Mouse (Mus musculus): Measurements from ENCODE around the gene BC049352. TPM values are rescaled to one million over a fixed set of nuclear protein-coding genes. Genes with fewer than 3 reads are reported as not detected.

Gene BC049352
- polyA plus RNA-seq, 1 experiment from 2014 or later: not detected

- H3K9ac ChIP-seq (replicated peaks; ENCODE audit: low read length): no peak overlapping the region
- H3K9me3 ChIP-seq (replicated peaks; ENCODE audit: control insufficient read depth, low read length): no peaks in the 10 kb centered on the region
- H3K27me3 ChIP-seq (ENCODE audit: control insufficient read depth, insufficient read depth, low read length): no peaks in the 10 kb centered on the region
- H3K36me3 ChIP-seq (replicated peaks; ENCODE audit: control insufficient read depth, insufficient read depth, low read depth, low read length): no peaks in the 10 kb centered on the region
- no peaks in the 10 kb centered on the region for H3K4me1 ChIP-seq (ENCODE audit: control insufficient read depth, insufficient read depth, low read length)
- 33% methylated on average over 6 of the region's 6 CpGs for WGBS
- H3K4me3 ChIP-seq (ENCODE audit: low read depth, low read length): no peak overlapping the region
- H3K4me2 ChIP-seq (ENCODE audit: low read depth, low read length): no peak overlapping the region
- ATAC-seq (replicated peaks; ENCODE audit: insufficient number of reproducible peaks, low FRiP score, low TSS enrichment, low read depth) (no peak), DNase-seq (ENCODE audit: low spot score) (no peak)
- H3K27ac ChIP-seq (replicated peaks; ENCODE audit: low read depth, low read length): no peak overlapping the region
Measured at GRCm38 (mm10) chr9:45254021-45254420, 72.2 kb downstream of the BC049352 start.

- 55% methylated on average over 4 of the region's 4 CpGs for WGBS
- DNase-seq (ENCODE audit: low spot score): no peak
Measured at GRCm38 (mm10) chr9:45254605-45255004, 72.8 kb downstream of the BC049352 start.

GRCm38 (mm10) chr9:45255431-45255830 lies 73.6 kb downstream of the BC049352 start:
- DNase-seq (ENCODE audit: low spot score) (no peak), ATAC-seq (replicated peaks; ENCODE audit: insufficient number of reproducible peaks, low FRiP score, low TSS enrichment, low read depth) (no peak)
- Histone ChIP-seq H3K36me3 (replicated peaks; ENCODE audit: control insufficient read depth, insufficient read depth, low read depth, low read length) (no peaks in the 10 kb centered on the region), H3K9ac (replicated peaks; ENCODE audit: low read length) (no peak overlapping the region), H3K4me2 (ENCODE audit: low read depth, low read length) (no peak overlapping the region), H3K27me3 (ENCODE audit: control insufficient read depth, insufficient read depth, low read length) (no peaks in the 10 kb centered on the region), H3K27ac (replicated peaks; ENCODE audit: low read depth, low read length) (no peak overlapping the region), H3K9me3 (replicated peaks; ENCODE audit: control insufficient read depth, low read length) (no peaks in the 10 kb centered on the region), H3K4me1 (ENCODE audit: control insufficient read depth, insufficient read depth, low read length) (no peaks in the 10 kb centered on the region), H3K4me3 (ENCODE audit: low read depth, low read length) (no peak overlapping the region)
- WGBS: 87% methylated on average over 4 of the region's 4 CpGs

More at GRCm38 (mm10) chr9:45254605-45255004, 72.8 kb downstream of the BC049352 start:
- Histone ChIP-seq H3K36me3 (replicated peaks; ENCODE audit: control insufficient read depth, insufficient read depth, low read depth, low read length) (no peaks in the 10 kb centered on the region), H3K4me2 (ENCODE audit: low read depth, low read length) (no peak overlapping the region), H3K4me1 (ENCODE audit: control insufficient read depth, insufficient read depth, low read length) (no peaks in the 10 kb centered on the region), H3K9ac (replicated peaks; ENCODE audit: low read length) (no peak overlapping the region), H3K4me3 (ENCODE audit: low read depth, low read length) (no peak overlapping the region), H3K27ac (replicated peaks; ENCODE audit: low read depth, low read length) (no peak overlapping the region), H3K9me3 (replicated peaks; ENCODE audit: control insufficient read depth, low read length) (no peaks in the 10 kb centered on the region), H3K27me3 (ENCODE audit: control insufficient read depth, insufficient read depth, low read length) (no peaks in the 10 kb centered on the region)
- ATAC-seq (replicated peaks; ENCODE audit: insufficient number of reproducible peaks, low FRiP score, low TSS enrichment, low read depth): no peak

GRCm38 (mm10) chr9:45255967-45256366 lies 74.2 kb downstream of the BC049352 start:
- Histone ChIP-seq H3K36me3 (replicated peaks; ENCODE audit: control insufficient read depth, insufficient read depth, low read depth, low read length) (no peaks in the 10 kb centered on the region), H3K9ac (replicated peaks; ENCODE audit: low read length) (no peak overlapping the region), H3K27ac (replicated peaks; ENCODE audit: low read depth, low read length) (no peak overlapping the region), H3K4me1 (ENCODE audit: control insufficient read depth, insufficient read depth, low read length) (no peaks in the 10 kb centered on the region), H3K4me3 (ENCODE audit: low read depth, low read length) (no peak overlapping the region), H3K4me2 (ENCODE audit: low read depth, low read length) (no peak overlapping the region), H3K9me3 (replicated peaks; ENCODE audit: control insufficient read depth, low read length) (no peaks in the 10 kb centered on the region), H3K27me3 (ENCODE audit: control insufficient read depth, insufficient read depth, low read length) (no peaks in the 10 kb centered on the region)
- ATAC-seq (replicated peaks; ENCODE audit: insufficient number of reproducible peaks, low FRiP score, low TSS enrichment, low read depth) (no peak), DNase-seq (ENCODE audit: low spot score) (no peak)
- WGBS: 89% methylated on average over 5 of the region's 5 CpGs

GRCm38 (mm10) chr9:45259065-45259464 lies 77.3 kb downstream of the BC049352 start:
- no peak overlapping the region for H3K4me2 ChIP-seq (ENCODE audit: low read depth, low read length)
- no peak overlapping the region for H3K4me3 ChIP-seq (ENCODE audit: low read depth, low read length)
- no peak for ATAC-seq (replicated peaks; ENCODE audit: insufficient number of reproducible peaks, low FRiP score, low TSS enrichment, low read depth)
- H3K9ac ChIP-seq (replicated peaks; ENCODE audit: low read length): no peak overlapping the region
- no peaks in the 10 kb centered on the region for H3K36me3 ChIP-seq (replicated peaks; ENCODE audit: control insufficient read depth, insufficient read depth, low read depth, low read length)
- no peak for DNase-seq (ENCODE audit: low spot score)
- 82% methylated on average over 13 of the region's 13 CpGs for WGBS
- no peak overlapping the region for H3K27ac ChIP-seq (replicated peaks; ENCODE audit: low read depth, low read length)
- H3K4me1 ChIP-seq (ENCODE audit: control insufficient read depth, insufficient read depth, low read length): no peaks in the 10 kb centered on the region
- no peaks in the 10 kb centered on the region for H3K9me3 ChIP-seq (replicated peaks; ENCODE audit: control insufficient read depth, low read length)
- H3K27me3 ChIP-seq (ENCODE audit: control insufficient read depth, insufficient read depth, low read length): no peaks in the 10 kb centered on the region

GRCm38 (mm10) chr9:45261466-45261865 lies 79.7 kb downstream of the BC049352 start:
- ATAC-seq (replicated peaks; ENCODE audit: insufficient number of reproducible peaks, low FRiP score, low TSS enrichment, low read depth): no peak
- no peak overlapping the region for H3K9ac ChIP-seq (replicated peaks; ENCODE audit: low read length)
- H3K27me3 ChIP-seq (ENCODE audit: control insufficient read depth, insufficient read depth, low read length): no peaks in the 10 kb centered on the region
- H3K4me1 ChIP-seq (ENCODE audit: control insufficient read depth, insufficient read depth, low read length): no peaks in the 10 kb centered on the region
- H3K36me3 ChIP-seq (replicated peaks; ENCODE audit: control insufficient read depth, insufficient read depth, low read depth, low read length): no peaks in the 10 kb centered on the region
- DNase-seq (ENCODE audit: low spot score): no peak
- no peak overlapping the region for H3K4me3 ChIP-seq (ENCODE audit: low read depth, low read length)
- no peak overlapping the region for H3K27ac ChIP-seq (replicated peaks; ENCODE audit: low read depth, low read length)
- WGBS: 74% methylated on average over 4 of the region's 4 CpGs
- H3K4me2 ChIP-seq (ENCODE audit: low read depth, low read length): no peak overlapping the region
- no peaks in the 10 kb centered on the region for H3K9me3 ChIP-seq (replicated peaks; ENCODE audit: control insufficient read depth, low read length)

GRCm38 (mm10) chr9:45261872-45262271 lies 80.1 kb downstream of the BC049352 start:
- ATAC-seq (replicated peaks; ENCODE audit: insufficient number of reproducible peaks, low FRiP score, low TSS enrichment, low read depth) (no peak), DNase-seq (ENCODE audit: low spot score) (no peak)
- 70% methylated on average over 5 of the region's 5 CpGs for WGBS
- Histone ChIP-seq H3K27ac (replicated peaks; ENCODE audit: low read depth, low read length) (no peak overlapping the region), H3K36me3 (replicated peaks; ENCODE audit: control insufficient read depth, insufficient read depth, low read depth, low read length) (no peaks in the 10 kb centered on the region), H3K4me1 (ENCODE audit: control insufficient read depth, insufficient read depth, low read length) (no peaks in the 10 kb centered on the region), H3K9me3 (replicated peaks; ENCODE audit: control insufficient read depth, low read length) (no peaks in the 10 kb centered on the region), H3K4me2 (ENCODE audit: low read depth, low read length) (no peak overlapping the region), H3K4me3 (ENCODE audit: low read depth, low read length) (no peak overlapping the region), H3K9ac (replicated peaks; ENCODE audit: low read length) (no peak overlapping the region), H3K27me3 (ENCODE audit: control insufficient read depth, insufficient read depth, low read length) (no peaks in the 10 kb centered on the region)

GRCm38 (mm10) chr9:45267099-45267498 lies 85.3 kb downstream of the BC049352 start:
- H3K9me3 ChIP-seq (replicated peaks; ENCODE audit: control insufficient read depth, low read length): no peaks in the 10 kb centered on the region
- peaks cover 16% of the 10 kb centered on the region for H3K27me3 ChIP-seq (ENCODE audit: control insufficient read depth, insufficient read depth, low read length)
- ATAC-seq (replicated peaks; ENCODE audit: insufficient number of reproducible peaks, low FRiP score, low TSS enrichment, low read depth) (no peak), DNase-seq (ENCODE audit: low spot score) (no peak)
- H3K27ac ChIP-seq (replicated peaks; ENCODE audit: low read depth, low read length): no peak overlapping the region
- H3K36me3 ChIP-seq (replicated peaks; ENCODE audit: control insufficient read depth, insufficient read depth, low read depth, low read length): no peaks in the 10 kb centered on the region
- H3K4me3 ChIP-seq (ENCODE audit: low read depth, low read length): no peak overlapping the region
- WGBS: 90% methylated on average over 4 of the region's 4 CpGs
- H3K4me1 ChIP-seq (ENCODE audit: control insufficient read depth, insufficient read depth, low read length): no peaks in the 10 kb centered on the region
- H3K4me2 ChIP-seq (ENCODE audit: low read depth, low read length): no peak overlapping the region
- H3K9ac ChIP-seq (replicated peaks; ENCODE audit: low read length): no peak overlapping the region
